Mouse (Mus musculus) cerebellum, adult 2 months (tissue): ENCODE data around the gene Rab1b.

Experiments
- CTCF ChIP-seq: fragments of 200-500 bp; IDR thresholded peaks from 2 replicates; pipeline ENCODE4 v1.5.1; 2011; ENCODE audit warnings: low read depth, mild to moderate bottlenecking, control low read depth, low read length, moderate library complexity, borderline replicate concordance; ENCODE audit not compliant: insufficient read depth
- POLR2A ChIP-seq: fragments of 200-500 bp; IDR thresholded peaks from 2 replicates; pipeline ENCODE4 v1.6.1; 2011; ENCODE audit warnings: low read length, control low read depth, borderline replicate concordance; ENCODE audit not compliant: insufficient read depth

GRCm38 (mm10) chr19:5150358-5150757, 43.5 kb upstream of the Rab1b start:
- TF ChIP-seq CTCF (no peak), POLR2A (no peak)
